Mouse (Mus musculus) forebrain, postnatal 0 days (tissue): ENCODE measurements around the gene Nudt3. TPM values are rescaled to one million over a fixed set of nuclear protein-coding genes. Genes with fewer than 3 reads are reported as not detected.
"Not testable (repeated sequence)": the region's sequence is repeated elsewhere in the genome, so short reads cannot be mapped to it uniquely, and the experiment has no call there.

Experiments
- ATAC-seq: fragments of 200-750 bp; cut with Nextera tagmentation; 2 replicates; pipeline ENCODE4 v1.8.0; 2017; ENCODE audit warnings: mild to moderate bottlenecking, moderate library complexity
- DNase-seq: peaks from one replicate; pipeline ENCODE4 v3.0.0-alpha.2; 2015
- H3K27ac ChIP-seq: fragments of 300-500 bp; sonication (generic); 2 replicates; pipeline ENCODE4 v1.5.1; 2014; ENCODE audit warnings: low read depth, mild to moderate bottlenecking, antibody characterized with exemption, low read length, moderate library complexity, mixed read lengths
- H3K27me3 ChIP-seq: fragments of 300-500 bp; sonication (generic); 2 replicates; pipeline ENCODE4 v1.6.1; 2014; ENCODE audit warnings: mild to moderate bottlenecking, low read length, mixed read lengths; ENCODE audit not compliant: insufficient read depth
- H3K36me3 ChIP-seq: fragments of 300-500 bp; sonication (generic); 2 replicates; pipeline ENCODE4 v1.6.1; 2014; ENCODE audit warnings: mild to moderate bottlenecking, moderate library complexity; ENCODE audit not compliant: insufficient read depth
- H3K4me1 ChIP-seq: fragments of 300-500 bp; sonication (generic); 2 replicates; pipeline ENCODE4 v1.6.1; 2014; ENCODE audit warnings: antibody characterized with exemption; ENCODE audit not compliant: insufficient read depth
- H3K4me2 ChIP-seq: fragments of 300-500 bp; sonication (generic); 2 replicates; pipeline ENCODE4 v1.6.1; 2014; ENCODE audit warnings: low read depth, mild to moderate bottlenecking, moderate library complexity
- H3K4me3 ChIP-seq: fragments of 300-500 bp; sonication (generic); 2 replicates; pipeline ENCODE4 v1.5.1; 2014; ENCODE audit warnings: low read depth, low read length, mixed read lengths
- H3K9ac ChIP-seq: fragments of 300-500 bp; sonication (generic); 2 replicates; pipeline ENCODE4 v1.6.1; 2014; ENCODE audit warnings: mild to moderate bottlenecking
- H3K9me3 ChIP-seq: fragments of 300-500 bp; sonication (generic); 2 replicates; pipeline ENCODE4 v1.6.1; 2016; ENCODE audit warnings: low read length
- CTCF ChIP-seq: sonication (generic); IDR thresholded peaks from 2 replicates; pipeline ENCODE4 v1.5.1; 2016; ENCODE audit warnings: antibody characterized with exemption, control low read depth, low read depth
- whole genome bisulfite sequencing: fragments of 180-500 bp; shearing (Covaris S2); extraction: QIAGEN DNeasy Blood & Tissue Kit; methylation state at CpG from one replicate; pipeline ENCODE4 v1.1.7; 2014; 5-methylcytosine and 5-hydroxymethylcytosine counted together
- polyA plus RNA-seq: library from polyadenylated mRNA; unstranded; fragments of >200 nt; fragmentation: Nextera tagmentation; extraction: Ambion mirVana; gene quantifications from 2 replicates; pipeline ENCODE4 v1.2.1, GENCODE M21; 2015
- total RNA-seq: library from RNA; depleted of rRNA; stranded (reverse); fragments of >200 nt; gene quantifications from 2 replicates; pipeline ENCODE4 v1.2.3, GENCODE M21; 2014

Nudt3 gene
- total and polyA plus RNA-seq, 2 experiments from 2014 or later: 249 to 329 TPM

GRCm38 (mm10) chr17:27636132-27637020, 13.1 kb upstream of the Nudt3 start, which contains the start of gene Rps10:
Gene Rps10, minus strand, starts transcription at chr17:27636669.
- no peak for DNase-seq
- H3K9ac ChIP-seq: peak within 1 kb of the TSS; percentile 85
- 0 out of 2 replicates have a peak, but pooled peaks cover 4% of the 10 kb centered on the region for H3K4me1 ChIP-seq
- peaks cover 17% of the 10 kb centered on the region for H3K36me3 ChIP-seq
- H3K4me3 ChIP-seq: peak within 1 kb of the TSS; percentile 73
- no peak for TF ChIP-seq CTCF
- H3K27me3 ChIP-seq: no peaks in the 10 kb centered on the region
- 43% methylated on average over 18 of the region's 18 CpGs for WGBS
- H3K27ac ChIP-seq: peak within 1 kb of the TSS; percentile 91
- H3K9me3 ChIP-seq: no peaks in the 10 kb centered on the region
- H3K4me2 ChIP-seq: peak within 1 kb of the TSS; percentile 70
- ATAC-seq: no peak

DNA sequence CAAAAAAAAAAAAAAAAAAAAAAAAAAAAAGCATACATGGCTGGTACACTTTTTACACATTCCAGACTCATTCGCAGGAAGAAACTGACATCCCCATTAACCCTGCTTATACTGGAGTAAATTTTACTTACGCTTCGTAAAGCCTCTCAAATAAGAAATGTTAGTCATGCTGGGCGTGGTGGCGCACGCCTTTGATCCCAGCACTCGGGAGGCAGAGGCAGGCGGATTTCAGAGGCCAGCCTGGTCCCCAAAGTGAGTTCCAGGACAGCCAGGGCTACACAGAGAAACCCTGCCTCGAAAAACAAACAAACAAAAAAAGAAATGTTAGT, 12.2 kb upstream of the Nudt3 start:
- Histone ChIP-seq H3K27ac (peak overlapping the region; percentile 91), H3K4me3 (peak overlapping the region; percentile 73), H3K4me2 (peak overlapping the region; percentile 70), H3K36me3 (peaks cover 25% of the 10 kb centered on the region), H3K9ac (peak overlapping the region; percentile 85)
- not testable (repeated sequence) for DNase-seq, H3K4me1 ChIP-seq, H3K27me3 ChIP-seq, H3K9me3 ChIP-seq
- ATAC-seq: peak; percentile 57; the same call in 1 of the 2 replicates
- WGBS: 43% methylated on average over 9 of the region's 9 CpGs

DNA sequence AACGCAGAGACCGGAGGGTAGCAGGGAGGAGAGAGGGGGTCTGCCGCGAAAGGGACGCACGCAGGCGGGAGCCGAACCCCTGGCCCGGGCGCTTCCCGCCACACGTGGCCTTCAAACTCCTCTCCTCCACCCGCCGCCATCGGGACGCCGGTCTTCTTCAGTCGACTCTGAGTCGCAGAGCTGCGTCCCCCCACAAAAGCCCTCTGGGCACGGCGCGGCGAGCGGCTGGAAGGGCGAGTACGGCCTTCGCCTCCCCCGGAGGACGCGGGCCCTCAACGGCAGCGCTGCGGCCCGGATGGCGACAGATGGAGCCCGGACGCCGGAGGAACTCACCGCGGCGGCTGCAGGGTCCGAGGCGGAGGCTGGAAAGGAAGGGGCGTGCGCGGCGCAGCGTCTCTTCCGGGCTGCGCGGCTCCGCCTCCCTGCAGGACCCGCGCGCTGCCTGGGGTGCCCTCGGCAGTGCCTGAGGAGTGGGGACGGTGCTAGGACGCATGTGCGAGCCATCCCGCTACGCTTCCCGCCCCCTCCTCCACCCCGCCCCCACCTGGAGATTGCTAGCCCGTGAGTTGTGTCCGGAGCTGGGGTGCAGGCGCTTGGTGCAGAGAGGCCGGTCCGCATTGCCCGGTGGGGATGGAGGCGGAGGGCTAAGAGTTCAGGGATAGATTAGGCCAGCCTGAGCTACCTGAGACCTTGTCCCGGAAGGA, 11.7 kb upstream of the Nudt3 start, which contains the start of gene RPS10-NUDT3:
Gene RPS10-NUDT3, minus strand, starts transcription at position 352 of the 704 bp plus-strand sequence.
- 0 out of 2 replicates have a peak, but pooled peaks have one; percentile 11 for TF ChIP-seq CTCF
- Histone ChIP-seq H3K27ac (peak within 1 kb of the TSS; percentile 91), H3K9ac (peak within 1 kb of the TSS; percentile 85), H3K4me3 (peak within 1 kb of the TSS; percentile 73), H3K4me1 (0 out of 2 replicates have a peak, but pooled peaks cover 4% of the 10 kb centered on the region), H3K4me2 (peak within 1 kb of the TSS; percentile 70), H3K27me3 (no peaks in the 10 kb centered on the region), H3K36me3 (peaks cover 31% of the 10 kb centered on the region), H3K9me3 (no peaks in the 10 kb centered on the region)
- DNase-seq (peak; percentile 97), ATAC-seq (peak; percentile 100)
- WGBS: 1% methylated on average over 65 of the region's 72 CpGs

DNA sequence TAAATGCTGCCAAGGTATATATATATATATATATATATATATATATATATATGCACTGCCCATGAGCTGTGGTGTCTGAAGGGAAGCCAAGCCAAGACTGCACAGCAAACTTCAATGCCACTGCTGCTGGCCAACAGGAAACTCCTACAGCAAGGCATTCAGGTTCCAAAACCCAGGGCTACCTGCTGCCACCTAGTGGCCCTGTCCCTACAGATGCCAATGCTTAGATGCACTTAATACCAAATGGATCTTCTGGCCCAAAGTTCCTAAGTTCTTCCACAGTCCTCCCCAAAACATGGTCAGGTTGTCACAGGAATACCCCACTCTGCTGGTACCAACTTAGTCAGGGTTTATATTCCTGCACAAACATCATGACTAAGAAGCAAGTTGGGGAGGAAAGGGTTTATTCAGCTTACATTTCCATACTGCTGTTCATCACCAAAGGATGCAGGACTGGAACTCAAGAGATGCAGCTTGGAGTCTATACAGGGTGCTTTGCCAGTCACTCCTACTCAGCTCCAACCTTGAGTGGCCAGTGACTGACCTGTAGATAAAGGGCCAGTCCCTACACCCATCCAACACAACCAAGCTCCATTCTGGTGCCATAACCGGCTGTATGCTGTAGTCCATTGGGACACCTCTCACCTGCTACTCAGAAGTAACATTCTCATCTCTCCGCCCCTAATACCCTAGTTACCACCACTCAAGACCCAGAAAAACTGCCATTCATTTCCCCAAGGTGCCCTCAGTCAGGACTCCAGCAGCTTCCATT, 6.1 kb upstream of the Nudt3 start:
- Histone ChIP-seq H3K9me3 (no peaks in the 10 kb centered on the region), H3K9ac (no peak overlapping the region), H3K36me3 (peaks cover 34% of the 10 kb centered on the region), H3K27me3 (no peaks in the 10 kb centered on the region), H3K4me3 (no peak overlapping the region), H3K4me2 (no peak overlapping the region), H3K4me1 (0 out of 2 replicates have a peak, but pooled peaks cover 4% of the 10 kb centered on the region), H3K27ac (no peak overlapping the region)
- WGBS: 74% methylated on average over 2 of the region's 2 CpGs
- peak; percentile 84 for DNase-seq
- peak; percentile 53; the same call in 1 of the 2 replicates for ATAC-seq
- TF ChIP-seq CTCF: peak; percentile 88

- no peak for DNase-seq
- no peak overlapping the region for H3K4me3 ChIP-seq
- WGBS: 88% methylated on average over 8 of the region's 8 CpGs
- H3K27ac ChIP-seq: no peak overlapping the region
- H3K9ac ChIP-seq: no peak overlapping the region
- H3K9me3 ChIP-seq: no peaks in the 10 kb centered on the region
- no peak for ATAC-seq
- H3K27me3 ChIP-seq: no peaks in the 10 kb centered on the region
- no peak overlapping the region for H3K4me2 ChIP-seq
- no peak for TF ChIP-seq CTCF
- peaks cover 34% of the 10 kb centered on the region for H3K36me3 ChIP-seq
- H3K4me1 ChIP-seq: no peaks in the 10 kb centered on the region; the same call in 1 of the 2 replicates
Measured at GRCm38 (mm10) chr17:27628376-27628775, 5.1 kb upstream of the Nudt3 start.

- DNase-seq: no peak
- no peak overlapping the region for H3K4me3 ChIP-seq
- no peaks in the 10 kb centered on the region; the same call in 1 of the 2 replicates for H3K4me1 ChIP-seq
- 36% methylated on average over 5 of the region's 5 CpGs for WGBS
- peak; percentile 33; the same call in 1 of the 2 replicates for TF ChIP-seq CTCF
- no peak for ATAC-seq
- no peaks in the 10 kb centered on the region for H3K9me3 ChIP-seq
- H3K9ac ChIP-seq: no peak overlapping the region
- peaks cover 28% of the 10 kb centered on the region for H3K36me3 ChIP-seq
- H3K27me3 ChIP-seq: no peaks in the 10 kb centered on the region
- no peak overlapping the region for H3K4me2 ChIP-seq
- no peak overlapping the region for H3K27ac ChIP-seq
Measured at GRCm38 (mm10) chr17:27627451-27627850, 4.2 kb upstream of the Nudt3 start.
